Mouse (Mus musculus) forebrain, embryonic 11.5 days (tissue): Measurements from ENCODE around the gene Tmed10. TPM values are rescaled to one million over a fixed set of nuclear protein-coding genes. Genes with fewer than 3 reads are reported as not detected.

Experiments
- ATAC-seq: fragments of 200-750 bp; cut with Nextera tagmentation; replicated peaks from 2 replicates; pipeline ENCODE4 v1.8.0; 2017; ENCODE audit warnings: moderate TSS enrichment; ENCODE audit not compliant: low FRiP score
- DNase-seq: peaks from one replicate; pipeline ENCODE4 v3.0.0-alpha.2; 2017; ENCODE audit warnings: low spot score
- H3K27ac ChIP-seq: fragments of 300-500 bp; sonication (generic); 2 replicates; pipeline ENCODE4 v1.5.1; 2014; ENCODE audit warnings: low read depth, low read length
- H3K27me3 ChIP-seq: fragments of 300-500 bp; sonication (generic); 2 replicates; pipeline ENCODE4 v1.6.1; 2014; ENCODE audit warnings: mild to moderate bottlenecking, low read length, mixed read lengths; ENCODE audit not compliant: control insufficient read depth, insufficient read depth
- H3K36me3 ChIP-seq: fragments of 300-500 bp; sonication (generic); 2 replicates; pipeline ENCODE4 v1.6.1; 2014; ENCODE audit warnings: mild to moderate bottlenecking, low read length, moderate library complexity, mixed read lengths; ENCODE audit not compliant: control insufficient read depth, insufficient read depth
- H3K4me1 ChIP-seq: fragments of 300-500 bp; sonication (generic); replicated peaks from 2 replicates; pipeline ENCODE4 v1.6.1; 2014; ENCODE audit warnings: low read length, mixed read lengths; ENCODE audit not compliant: control insufficient read depth, insufficient read depth
- H3K4me2 ChIP-seq: fragments of 300-500 bp; sonication (generic); 2 replicates; pipeline ENCODE4 v1.6.1; 2014; ENCODE audit warnings: low read depth, mild to moderate bottlenecking, low read length, moderate library complexity, mixed read lengths; ENCODE audit not compliant: severe bottlenecking
- H3K4me3 ChIP-seq: fragments of 300-500 bp; sonication (generic); 2 replicates; pipeline ENCODE4 v1.5.1; 2014; ENCODE audit warnings: low read depth, low read length
- H3K9ac ChIP-seq: fragments of 300-500 bp; sonication (generic); 2 replicates; pipeline ENCODE4 v1.6.1; 2014; ENCODE audit warnings: low read length
- H3K9me3 ChIP-seq: fragments of 300-500 bp; sonication (generic); 2 replicates; pipeline ENCODE4 v1.6.1; 2016; ENCODE audit warnings: low read length, mixed read lengths; ENCODE audit not compliant: control insufficient read depth
- WGBS: fragments of 180-500 bp; shearing (Covaris S2); extraction: QIAGEN DNeasy Blood & Tissue Kit; methylation state at CpG from one replicate; pipeline ENCODE4 v1.1.7; 2014; 5-methylcytosine and 5-hydroxymethylcytosine counted together
- polyA plus RNA-seq: library from polyadenylated mRNA; unstranded; fragments of >200 nt; fragmentation: Nextera tagmentation; extraction: Ambion mirVana; gene quantifications from 2 replicates; pipeline ENCODE4 v1.2.1, GENCODE M21; 2014

Gene Tmed10
- polyA plus RNA-seq, 1 experiment from 2014 or later = 229 TPM

GRCm38 (mm10) chr12:85382761-85383680, 8.4 kb upstream of the Tmed10 start:
- Histone ChIP-seq H3K9ac (no peak overlapping the region), H3K4me1 (no peaks in the 10 kb centered on the region), H3K27me3 (no peaks in the 10 kb centered on the region), H3K4me2 (no peak overlapping the region), H3K4me3 (no peak overlapping the region), H3K9me3 (no peaks in the 10 kb centered on the region), H3K36me3 (no peaks in the 10 kb centered on the region), H3K27ac (no peak overlapping the region)
- WGBS = 82% methylated on average over 14 of the region's 14 CpGs
- DNase-seq (no peak), ATAC-seq (no peak)

- Histone ChIP-seq H3K36me3 (no peaks in the 10 kb centered on the region), H3K9me3 (no peaks in the 10 kb centered on the region), H3K4me3 (no peak overlapping the region), H3K4me2 (no peak overlapping the region), H3K9ac (no peak overlapping the region), H3K27ac (no peak overlapping the region), H3K4me1 (no peaks in the 10 kb centered on the region), H3K27me3 (no peaks in the 10 kb centered on the region)
- WGBS = 93% methylated on average over 6 of the region's 6 CpGs
- DNase-seq (no peak), ATAC-seq (no peak)
Observed at GRCm38 (mm10) chr12:85381570-85381969, 6.9 kb upstream of the Tmed10 start.

GRCm38 (mm10) chr12:85380942-85381341, 6.3 kb upstream of the Tmed10 start:
- WGBS = 78% methylated on average over 7 of the region's 7 CpGs
- DNase-seq (no peak), ATAC-seq (no peak)
- Histone ChIP-seq H3K4me2 (no peak overlapping the region), H3K9ac (no peak overlapping the region), H3K4me1 (no peaks in the 10 kb centered on the region), H3K27ac (no peak overlapping the region), H3K4me3 (no peak overlapping the region), H3K27me3 (no peaks in the 10 kb centered on the region), H3K36me3 (no peaks in the 10 kb centered on the region), H3K9me3 (no peaks in the 10 kb centered on the region)

- DNase-seq = no peak
- ATAC-seq = no peak
- H3K9me3 ChIP-seq = no peaks in the 10 kb centered on the region
- no peak overlapping the region for H3K9ac ChIP-seq
- H3K4me3 ChIP-seq = no peak overlapping the region
- H3K4me1 ChIP-seq = no peaks in the 10 kb centered on the region
- no peaks in the 10 kb centered on the region for H3K27me3 ChIP-seq
- no peaks in the 10 kb centered on the region for H3K36me3 ChIP-seq
- 60% methylated on average over 1 of the region's 1 CpGs for WGBS
- H3K4me2 ChIP-seq = no peak overlapping the region
- no peak overlapping the region for H3K27ac ChIP-seq
Observed at GRCm38 (mm10) chr12:85380308-85380707, 5.7 kb upstream of the Tmed10 start.

- Histone ChIP-seq H3K9ac (no peak overlapping the region), H3K4me3 (no peak overlapping the region), H3K4me1 (peaks cover 3% of the 10 kb centered on the region; the same call in 1 of the 2 replicates), H3K27me3 (no peaks in the 10 kb centered on the region), H3K4me2 (no peak overlapping the region), H3K36me3 (no peaks in the 10 kb centered on the region), H3K9me3 (no peaks in the 10 kb centered on the region), H3K27ac (no peak overlapping the region)
- ATAC-seq = no peak
- WGBS = 84% methylated on average over 2 of the region's 2 CpGs
- no peak for DNase-seq
Observed at GRCm38 (mm10) chr12:85378271-85378670, 3.6 kb upstream of the Tmed10 start.

- DNase-seq (peak; percentile 70), ATAC-seq (peak; percentile 81)
- Histone ChIP-seq H3K4me2 (peak overlapping the region; percentile 71), H3K4me3 (peak overlapping the region; percentile 76), H3K4me1 (peaks cover 7% of the 10 kb centered on the region; the same call in 1 of the 2 replicates), H3K9ac (peak overlapping the region; percentile 91), H3K27me3 (no peaks in the 10 kb centered on the region), H3K9me3 (no peaks in the 10 kb centered on the region), H3K27ac (peak overlapping the region; percentile 64; the same call in 1 of the 2 replicates), H3K36me3 (no peaks in the 10 kb centered on the region)
- WGBS = under 1% methylated on average over 50 of the region's 53 CpGs
Observed at GRCm38 (mm10) chr12:85373591-85374560, 771 bp downstream of the Tmed10 start.

- no peak overlapping the region for H3K4me2 ChIP-seq
- 88% methylated on average over 8 of the region's 8 CpGs for WGBS
- peaks cover 7% of the 10 kb centered on the region; the same call in 1 of the 2 replicates for H3K4me1 ChIP-seq
- H3K4me3 ChIP-seq = no peak overlapping the region
- no peaks in the 10 kb centered on the region for H3K27me3 ChIP-seq
- H3K9me3 ChIP-seq = no peaks in the 10 kb centered on the region
- H3K36me3 ChIP-seq = no peaks in the 10 kb centered on the region
- no peak overlapping the region for H3K27ac ChIP-seq
- H3K9ac ChIP-seq = no peak overlapping the region
- DNase-seq (no peak), ATAC-seq (no peak)
Observed at GRCm38 (mm10) chr12:85372068-85372665, 2.5 kb downstream of the Tmed10 start.

- H3K9ac ChIP-seq = no peak overlapping the region
- WGBS = 88% methylated on average over 6 of the region's 6 CpGs
- no peaks in the 10 kb centered on the region for H3K9me3 ChIP-seq
- no peaks in the 10 kb centered on the region for H3K36me3 ChIP-seq
- peaks cover 5% of the 10 kb centered on the region; the same call in 1 of the 2 replicates for H3K4me1 ChIP-seq
- no peaks in the 10 kb centered on the region for H3K27me3 ChIP-seq
- no peak overlapping the region for H3K4me2 ChIP-seq
- no peak overlapping the region for H3K4me3 ChIP-seq
- DNase-seq = no peak
- no peak for ATAC-seq
- no peak overlapping the region for H3K27ac ChIP-seq
Observed at GRCm38 (mm10) chr12:85368441-85369063, 6.1 kb downstream of the Tmed10 start.
